In the genomic region with DNA sequence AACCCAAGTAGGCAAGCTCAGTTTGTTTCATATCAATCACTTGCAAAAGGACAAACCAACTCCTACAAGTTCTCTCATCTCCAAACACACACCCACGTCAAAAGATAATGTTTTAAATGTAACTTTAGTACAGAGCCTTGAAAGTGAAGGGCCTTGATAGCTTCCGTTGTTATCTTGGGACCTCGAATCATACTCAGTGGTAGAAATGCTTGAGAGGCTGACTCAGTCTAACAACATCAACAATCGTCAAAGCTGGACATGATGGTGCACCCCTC, we compare ENCODE assay signal across 8 mouse cellular contexts. TPM values are rescaled to one million over a fixed set of nuclear protein-coding genes. Genes with fewer than 3 reads are reported as not detected.
DNase-seq lines count a peak whose midpoint lies in the region; ATAC-seq and TF ChIP-seq lines count a peak whose summit lies in the region.

No protein-coding gene starts in this region.

- no peak for DNase-seq in testis, postnatal 14 days (ENCODE audit: low spot score)
- no peak for DNase-seq in liver, embryonic 14.5 days (ENCODE audit: low read depth in 3 of 3, low spot score in 3 of 3)
- no peak for DNase-seq in right cerebral cortex, adult 18-20 months
- DNase-seq in Muller cell, postnatal 12 days (ENCODE audit: inconsistent ontology term), result no peak
- no peak for DNase-seq in layer of hippocampus, postnatal 25 days (ENCODE audit: extremely low spot score in 1 of 2, low spot score in 1 of 2)

- H3K4me2 ChIP-seq in liver, embryonic 14.5 days (ENCODE audit: low read depth), result peak overlapping the region; percentile 99

- H3K27ac ChIP-seq in testis, adult 2 months (ENCODE audit: control insufficient read depth, insufficient read depth, low read depth, low read length), result no peak overlapping the region
- H3K27ac ChIP-seq in liver, embryonic 14.5 days, result peak overlapping the region; percentile 92; the same call in 1 of the 2 replicates

- TF ChIP-seq EP300 in liver, embryonic 14.5 days (IDR thresholded peaks at IDR 0.05; ENCODE audit: low read depth), result no peak

- peaks cover 66% of the 10 kb centered on the region for H3K36me3 ChIP-seq in erythroblast, embryonic 14.5 days (ENCODE audit: control insufficient read depth)
- H3K36me3 ChIP-seq in testis, adult 2 months (ENCODE audit: control insufficient read depth, insufficient read depth, low read length), result no peaks in the 10 kb centered on the region; the same call in 1 of the 2 replicates
- H3K36me3 ChIP-seq in liver, embryonic 14.5 days (replicated peaks; ENCODE audit: control insufficient read depth, insufficient read depth, low read depth), result peaks cover 37% of the 10 kb centered on the region

- no peak for TF ChIP-seq POLR2A in testis, adult 2 months (IDR thresholded peaks at IDR 0.05; ENCODE audit: control insufficient read depth, low read depth, low read length)

- peaks cover 48% of the 10 kb centered on the region for H3K4me1 ChIP-seq in erythroblast, embryonic 14.5 days (ENCODE audit: control insufficient read depth)
- H3K4me1 ChIP-seq in testis, adult 2 months (ENCODE audit: control insufficient read depth, insufficient read depth, low read length), result peaks cover 13% of the 10 kb centered on the region
- H3K4me1 ChIP-seq in liver, embryonic 14.5 days (replicated peaks; ENCODE audit: control insufficient read depth in 2 of 2, insufficient read depth in 2 of 2, low read length in 1 of 2), result peaks cover 22 to 35% of the 10 kb centered on the region in 2 experiments

- WGBS in liver, embryonic 14.5 days (ENCODE audit: insufficient replicate concordance), result 18% methylated on average over 4 of the region's 4 CpGs

- H3K9ac ChIP-seq in liver, embryonic 14.5 days (replicated peaks), result peak overlapping the region; percentile 81

- H3K4me3 ChIP-seq in erythroblast, embryonic 14.5 days (replicated peaks), result peak overlapping the region; percentile 82
- H3K4me3 ChIP-seq in testis, adult 2 months (ENCODE audit: control insufficient read depth, low read depth, low read length), result peak overlapping the region; percentile 85
- peak overlapping the region; percentile 75 to 97 for H3K4me3 ChIP-seq in liver, embryonic 14.5 days (ENCODE audit: insufficient read depth in 1 of 2, low read depth in 2 of 2, low read length in 2 of 2)

- no peaks in the 10 kb centered on the region for H3K27me3 ChIP-seq in erythroblast, embryonic 14.5 days (ENCODE audit: control insufficient read depth)
- no peaks in the 10 kb centered on the region for H3K27me3 ChIP-seq in testis, adult 2 months (ENCODE audit: control insufficient read depth, insufficient read depth, low read length)
- H3K27me3 ChIP-seq in liver, embryonic 14.5 days (ENCODE audit: control insufficient read depth, insufficient read depth, low read length), result no peaks in the 10 kb centered on the region

- no peaks in the 10 kb centered on the region for H3K9me3 ChIP-seq in erythroblast, embryonic 14.5 days (ENCODE audit: control insufficient read depth, low read length)
- H3K9me3 ChIP-seq in liver, embryonic 14.5 days (ENCODE audit: control insufficient read depth, low read length), result no peaks in the 10 kb centered on the region

- no peak for ATAC-seq in erythroblast, adult 5-6 weeks (replicated peaks; ENCODE audit: low FRiP score, poor library complexity, severe bottlenecking)
- ATAC-seq in liver, embryonic 14.5 days (ENCODE audit: insufficient read depth), result no peak

- TF ChIP-seq CTCF in testis, adult 2 months (IDR thresholded peaks at IDR 0.05; ENCODE audit: control insufficient read depth, insufficient read depth, insufficient replicate concordance, low read depth, low read length), result no peak
- TF ChIP-seq CTCF in liver, embryonic 14.5 days (IDR thresholded peaks at IDR 0.05; ENCODE audit: low read depth), result no peak

RNA-seq across cellular contexts. Expression of gene Tln1, which starts 1.0 kb away (rescaled TPM):
- 17.6 and 19.2 TPM in 2 replicates for polyA plus RNA-seq in erythroblast, embryonic 14.5 days (2012)
- 47.8 and 86.3 TPM in 2 replicates for total RNA-seq in erythroblast, adult 5-6 weeks (2015; ENCODE audit: low replicate concordance)
- 197 and 262 TPM in 2 replicates for total RNA-seq in erythroblast, adult 5-6 weeks (2017; ENCODE audit: low replicate concordance)
- 44.9 and 51.8 TPM in 2 replicates for polyA plus RNA-seq in testis, adult 2 months (2012; rRNA removed)
- polyA plus RNA-seq in liver, embryonic 14.5 days (2012; rRNA removed), result 26.4 and 30.1 TPM in 2 replicates
- polyA plus RNA-seq in liver, embryonic 14.5 days (2014; fragmentation: Nextera tagmentation; extraction: Ambion mirVana), result 39.3 and 39.7 TPM in 2 replicates
- 10 to 100 TPM; 40.9 to 47.3 TPM for total RNA-seq in layer of hippocampus, postnatal 25 days (2021)

RNA-seq across cellular contexts. Expression of gene Creb3, which starts 1.4 kb away (rescaled TPM):
- 0.10 and 0.20 TPM in 2 replicates for polyA plus RNA-seq in erythroblast, embryonic 14.5 days (2012)
- 1.7 and 6.7 TPM in 2 replicates for total RNA-seq in erythroblast, adult 5-6 weeks (2015; ENCODE audit: low replicate concordance)
- total RNA-seq in erythroblast, adult 5-6 weeks (2017; ENCODE audit: low replicate concordance), result 35.8 and 52.6 TPM in 2 replicates
- 27.9 and 35.0 TPM in 2 replicates for polyA plus RNA-seq in testis, adult 2 months (2012; rRNA removed)
- 9.6 and 10.9 TPM in 2 replicates for polyA plus RNA-seq in liver, embryonic 14.5 days (2012; rRNA removed)
- polyA plus RNA-seq in liver, embryonic 14.5 days (2014; fragmentation: Nextera tagmentation; extraction: Ambion mirVana), result 21.2 and 21.7 TPM in 2 replicates
- total RNA-seq in layer of hippocampus, postnatal 25 days (2021), result 10 to 100 TPM; 58.8 to 71.2 TPM

RNA-seq across cellular contexts. Expression of gene Rgp1, which starts 15.0 kb away (rescaled TPM):
- polyA plus RNA-seq in erythroblast, embryonic 14.5 days (2012), result 3.5 and 7.2 TPM in 2 replicates
- 8.6 and 10.6 TPM in 2 replicates for total RNA-seq in erythroblast, adult 5-6 weeks (2015; ENCODE audit: low replicate concordance)
- 5.7 and 8.9 TPM in 2 replicates for total RNA-seq in erythroblast, adult 5-6 weeks (2017; ENCODE audit: low replicate concordance)
- polyA plus RNA-seq in testis, adult 2 months (2012; rRNA removed), result 36.8 and 37.6 TPM in 2 replicates
- 13.4 and 15.1 TPM in 2 replicates for polyA plus RNA-seq in liver, embryonic 14.5 days (2012; rRNA removed)
- polyA plus RNA-seq in liver, embryonic 14.5 days (2014; fragmentation: Nextera tagmentation; extraction: Ambion mirVana), result 11.0 and 11.4 TPM in 2 replicates
- 10 to 100 TPM; 40.9 to 42.7 TPM for total RNA-seq in layer of hippocampus, postnatal 25 days (2021)

RNA-seq across cellular contexts. Expression of gene Gba2, which starts 15.1 kb away (rescaled TPM):
- polyA plus RNA-seq in erythroblast, embryonic 14.5 days (2012), result 0.70 and 1.1 TPM in 2 replicates
- total RNA-seq in erythroblast, adult 5-6 weeks (2015; ENCODE audit: low replicate concordance), result 4.2 and 7.3 TPM in 2 replicates
- 7.4 and 12.0 TPM in 2 replicates for total RNA-seq in erythroblast, adult 5-6 weeks (2017; ENCODE audit: low replicate concordance)
- polyA plus RNA-seq in testis, adult 2 months (2012; rRNA removed), result 61.0 and 65.0 TPM in 2 replicates
- polyA plus RNA-seq in liver, embryonic 14.5 days (2012; rRNA removed), result 12.5 and 12.7 TPM in 2 replicates
- 10.5 and 11.9 TPM in 2 replicates for polyA plus RNA-seq in liver, embryonic 14.5 days (2014; fragmentation: Nextera tagmentation; extraction: Ambion mirVana)
- total RNA-seq in layer of hippocampus, postnatal 25 days (2021), result 10 to 100 TPM; 60.8 to 64.4 TPM

RNA-seq across cellular contexts. Expression of gene Msmp, which starts 20.8 kb away (rescaled TPM):
- not detected in 2 replicates for polyA plus RNA-seq in erythroblast, embryonic 14.5 days (2012)
- not detected in 2 replicates for total RNA-seq in erythroblast, adult 5-6 weeks (2015; ENCODE audit: low replicate concordance)
- not detected in 2 replicates for total RNA-seq in erythroblast, adult 5-6 weeks (2017; ENCODE audit: low replicate concordance)
- 0.83 and 1.1 TPM in 2 replicates for polyA plus RNA-seq in testis, adult 2 months (2012; rRNA removed)
- not detected in 2 replicates for polyA plus RNA-seq in liver, embryonic 14.5 days (2012; rRNA removed)
- not detected in 2 replicates for polyA plus RNA-seq in liver, embryonic 14.5 days (2014; fragmentation: Nextera tagmentation; extraction: Ambion mirVana)
- not detected for total RNA-seq in layer of hippocampus, postnatal 25 days (2021)
